Mouse (Mus musculus): ENCODE results near the gene Nyap1. TPM values are rescaled to one million over a fixed set of nuclear protein-coding genes. Genes with fewer than 3 reads are reported as not detected.

Nyap1 gene
- polyA plus RNA-seq, 1 experiment: 12.4 TPM

GRCm38 (mm10) chr5:137686127-137686790 lies 55.1 kb downstream of the Nyap1 start:
- TF ChIP-seq POLR2A (IDR thresholded peaks at IDR 0.05; ENCODE audit: insufficient read depth, low read length): no peak
- no peak for TF ChIP-seq EP300 (IDR thresholded peaks at IDR 0.05; ENCODE audit: insufficient read depth, low read depth, low read length)
- TF ChIP-seq CTCF (IDR thresholded peaks at IDR 0.05; ENCODE audit: low read depth, low read length): no peak

GRCm38 (mm10) chr5:137685653-137686052 lies 55.8 kb downstream of the Nyap1 start:
- no peak overlapping the region for H3K4me3 ChIP-seq (ENCODE audit: low read depth, low read length)
- no peaks in the 10 kb centered on the region for H3K27me3 ChIP-seq (ENCODE audit: control insufficient read depth, insufficient read depth, low read length, poor library complexity, severe bottlenecking)
- H3K9ac ChIP-seq (ENCODE audit: low read depth, poor library complexity, severe bottlenecking): no peak overlapping the region
- H3K4me1 ChIP-seq (ENCODE audit: control insufficient read depth, insufficient read depth, low read length): no peaks in the 10 kb centered on the region
- no peaks in the 10 kb centered on the region for H3K36me3 ChIP-seq (ENCODE audit: control insufficient read depth, insufficient read depth, low read length, poor library complexity, severe bottlenecking)
- no peak overlapping the region for H3K27ac ChIP-seq (ENCODE audit: insufficient read depth, low read length)
- no peaks in the 10 kb centered on the region for H3K9me3 ChIP-seq (replicated peaks; ENCODE audit: control insufficient read depth, insufficient read depth, low read length, poor library complexity, severe bottlenecking)
- no peak for TF ChIP-seq CTCF (IDR thresholded peaks at IDR 0.05; ENCODE audit: low read depth, low read length)
- no peak for TF ChIP-seq POLR2A (IDR thresholded peaks at IDR 0.05; ENCODE audit: insufficient read depth, low read length)
- TF ChIP-seq EP300 (IDR thresholded peaks at IDR 0.05; ENCODE audit: insufficient read depth, low read depth, low read length): no peak

More at GRCm38 (mm10) chr5:137686127-137686790, 55.1 kb downstream of the Nyap1 start:
- no peaks in the 10 kb centered on the region for H3K9me3 ChIP-seq (replicated peaks; ENCODE audit: control insufficient read depth, insufficient read depth, low read length, poor library complexity, severe bottlenecking)
- no peak overlapping the region for H3K27ac ChIP-seq (ENCODE audit: insufficient read depth, low read length)
- H3K4me3 ChIP-seq (ENCODE audit: low read depth, low read length): no peak overlapping the region
- H3K36me3 ChIP-seq (ENCODE audit: control insufficient read depth, insufficient read depth, low read length, poor library complexity, severe bottlenecking): no peaks in the 10 kb centered on the region
- no peak overlapping the region for H3K9ac ChIP-seq (ENCODE audit: low read depth, poor library complexity, severe bottlenecking)
- no peaks in the 10 kb centered on the region for H3K27me3 ChIP-seq (ENCODE audit: control insufficient read depth, insufficient read depth, low read length, poor library complexity, severe bottlenecking)
- H3K4me1 ChIP-seq (ENCODE audit: control insufficient read depth, insufficient read depth, low read length): no peaks in the 10 kb centered on the region

GRCm38 (mm10) chr5:137684294-137685123 lies 56.9 kb downstream of the Nyap1 start, which contains the start of gene Agfg2:
Gene Agfg2 (minus strand): TSS chr5:137684726.
- no peaks in the 10 kb centered on the region for H3K36me3 ChIP-seq (ENCODE audit: control insufficient read depth, insufficient read depth, low read length, poor library complexity, severe bottlenecking)
- TF ChIP-seq CTCF (IDR thresholded peaks at IDR 0.05; ENCODE audit: low read depth, low read length) (no peak), POLR2A (IDR thresholded peaks at IDR 0.05; ENCODE audit: insufficient read depth, low read length) (peak; percentile 25)
- H3K4me1 ChIP-seq (ENCODE audit: control insufficient read depth, insufficient read depth, low read length): no peaks in the 10 kb centered on the region
- peak within 1 kb of the TSS; percentile 87 for H3K9ac ChIP-seq (ENCODE audit: low read depth, poor library complexity, severe bottlenecking)
- peak within 1 kb of the TSS; percentile 89 for H3K4me3 ChIP-seq (ENCODE audit: low read depth, low read length)
- no peaks in the 10 kb centered on the region for H3K27me3 ChIP-seq (ENCODE audit: control insufficient read depth, insufficient read depth, low read length, poor library complexity, severe bottlenecking)
- no peak within 1 kb of the TSS for H3K27ac ChIP-seq (ENCODE audit: insufficient read depth, low read length)
- no peaks in the 10 kb centered on the region for H3K9me3 ChIP-seq (replicated peaks; ENCODE audit: control insufficient read depth, insufficient read depth, low read length, poor library complexity, severe bottlenecking)

DNA sequence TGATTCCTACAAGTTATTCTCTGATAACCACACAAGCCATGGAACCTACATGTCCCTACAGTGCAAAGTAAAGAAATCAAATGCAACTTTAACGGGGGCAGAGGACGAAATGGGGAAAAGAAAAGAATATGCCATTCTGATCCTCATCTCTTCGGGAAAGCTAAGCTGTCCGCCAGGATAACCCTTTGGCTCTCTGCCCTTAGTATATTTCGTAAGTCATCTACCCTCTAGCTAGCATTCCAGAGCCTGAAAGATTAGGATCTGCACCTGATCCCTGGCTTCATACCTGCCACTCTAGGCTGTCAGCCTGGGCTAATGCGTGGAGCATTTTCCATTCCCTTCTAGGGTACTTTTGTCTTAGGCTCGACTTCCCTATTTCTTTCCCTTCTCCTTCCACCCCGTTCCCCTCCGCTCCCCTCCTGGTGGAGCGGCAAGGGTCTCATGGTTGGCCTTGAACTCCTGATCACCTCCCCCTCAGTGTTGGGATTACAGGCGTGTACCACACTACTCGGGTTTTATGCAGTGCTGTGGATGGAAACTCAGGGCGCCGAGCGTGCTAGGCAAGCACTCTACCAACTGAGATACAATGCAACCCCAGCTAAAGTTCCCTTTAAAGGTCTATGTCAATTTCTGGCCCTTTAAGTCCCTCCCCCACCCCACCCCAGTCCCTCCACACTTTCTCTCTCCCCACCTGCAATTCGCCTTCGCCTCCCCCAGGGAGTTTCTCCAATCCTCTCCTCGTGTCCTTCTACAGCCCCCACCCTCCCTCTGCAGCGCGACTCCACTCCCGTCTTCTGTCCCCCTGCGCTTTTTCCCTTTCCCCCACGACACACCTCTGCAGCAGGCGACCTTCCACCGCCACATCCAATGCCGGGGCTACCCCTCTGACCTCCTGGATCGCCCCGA lies 57.8 kb downstream of the Nyap1 start:
- Histone ChIP-seq H3K9ac (ENCODE audit: low read depth, poor library complexity, severe bottlenecking) (peak overlapping the region; percentile 87), H3K27ac (ENCODE audit: insufficient read depth, low read length) (no peak overlapping the region), H3K36me3 (ENCODE audit: control insufficient read depth, insufficient read depth, low read length, poor library complexity, severe bottlenecking) (no peaks in the 10 kb centered on the region), H3K9me3 (replicated peaks; ENCODE audit: control insufficient read depth, insufficient read depth, low read length, poor library complexity, severe bottlenecking) (no peaks in the 10 kb centered on the region), H3K27me3 (ENCODE audit: control insufficient read depth, insufficient read depth, low read length, poor library complexity, severe bottlenecking) (no peaks in the 10 kb centered on the region), H3K4me3 (ENCODE audit: low read depth, low read length) (peak overlapping the region; percentile 89), H3K4me1 (ENCODE audit: control insufficient read depth, insufficient read depth, low read length) (no peaks in the 10 kb centered on the region)
- TF ChIP-seq CTCF (IDR thresholded peaks at IDR 0.05; ENCODE audit: low read depth, low read length) (no peak), POLR2A (IDR thresholded peaks at IDR 0.05; ENCODE audit: insufficient read depth, low read length) (no peak), EP300 (IDR thresholded peaks at IDR 0.05; ENCODE audit: insufficient read depth, low read depth, low read length) (no peak)

DNA sequence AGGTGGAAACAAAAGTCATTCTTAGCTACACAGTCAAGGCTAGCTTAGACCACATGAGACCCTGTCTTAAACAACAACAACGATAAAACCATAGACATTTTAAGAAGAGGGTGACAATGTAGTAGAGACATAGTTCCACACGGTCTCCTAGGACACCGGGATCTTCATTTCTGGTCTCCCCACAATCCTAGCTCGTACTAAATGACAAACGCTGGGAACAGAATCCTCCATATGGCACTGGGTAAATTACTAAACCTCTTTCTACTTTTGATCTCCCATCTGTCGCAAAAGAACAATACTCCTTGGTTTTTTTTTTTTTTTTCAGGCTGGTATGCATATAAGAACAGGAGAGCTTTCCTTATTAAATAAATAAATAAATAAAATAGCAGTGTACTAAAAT lies 58.9 kb downstream of the Nyap1 start:
- H3K27me3 ChIP-seq (ENCODE audit: control insufficient read depth, insufficient read depth, low read length, poor library complexity, severe bottlenecking): no peaks in the 10 kb centered on the region
- no peaks in the 10 kb centered on the region for H3K4me1 ChIP-seq (ENCODE audit: control insufficient read depth, insufficient read depth, low read length)
- H3K9ac ChIP-seq (ENCODE audit: low read depth, poor library complexity, severe bottlenecking): no peak overlapping the region
- no peak for TF ChIP-seq POLR2A (IDR thresholded peaks at IDR 0.05; ENCODE audit: insufficient read depth, low read length)
- no peak for TF ChIP-seq CTCF (IDR thresholded peaks at IDR 0.05; ENCODE audit: low read depth, low read length)
- TF ChIP-seq EP300 (IDR thresholded peaks at IDR 0.05; ENCODE audit: insufficient read depth, low read depth, low read length): no peak
- no peak overlapping the region for H3K27ac ChIP-seq (ENCODE audit: insufficient read depth, low read length)
- no peaks in the 10 kb centered on the region for H3K9me3 ChIP-seq (replicated peaks; ENCODE audit: control insufficient read depth, insufficient read depth, low read length, poor library complexity, severe bottlenecking)
- no peak overlapping the region for H3K4me3 ChIP-seq (ENCODE audit: low read depth, low read length)
- no peaks in the 10 kb centered on the region for H3K36me3 ChIP-seq (ENCODE audit: control insufficient read depth, insufficient read depth, low read length, poor library complexity, severe bottlenecking)

Other genes with a start within 250 kb of the Nyap1 start
- 14.4 and 15.0 TPM in 2 replicates for gene Pop7, start 239.1 kb downstream of the Nyap1 start, polyA plus RNA-seq (2011; ENCODE audit: insufficient read depth, insufficient read length, low read depth, missing spikeins)
- gene Gigyf1, start 223.1 kb downstream of the Nyap1 start, polyA plus RNA-seq (2011; ENCODE audit: insufficient read depth, insufficient read length, low read depth, missing spikeins): 33.5 and 37.9 TPM in 2 replicates
- not detected in 2 replicates for gene Epo, start 208.4 kb downstream of the Nyap1 start, polyA plus RNA-seq (2011; ENCODE audit: insufficient read depth, insufficient read length, low read depth, missing spikeins)
- gene Gnb2, start 208.1 kb downstream of the Nyap1 start, polyA plus RNA-seq (2011; ENCODE audit: insufficient read depth, insufficient read length, low read depth, missing spikeins): 208 and 237 TPM in 2 replicates
- gene Actl6b, start 188.1 kb downstream of the Nyap1 start, polyA plus RNA-seq (2011; ENCODE audit: insufficient read depth, insufficient read length, low read depth, missing spikeins): not detected in 2 replicates
- gene Tfr2, start 171.8 kb downstream of the Nyap1 start, polyA plus RNA-seq (2011; ENCODE audit: insufficient read depth, insufficient read length, low read depth, missing spikeins): 2.3 and 5.4 TPM in 2 replicates
- gene Mospd3, start 140.5 kb downstream of the Nyap1 start, polyA plus RNA-seq (2011; ENCODE audit: insufficient read depth, insufficient read length, low read depth, missing spikeins): 20.3 and 22.4 TPM in 2 replicates
- 49.2 and 60.6 TPM in 2 replicates for gene Pcolce, start 127.8 kb downstream of the Nyap1 start, polyA plus RNA-seq (2011; ENCODE audit: insufficient read depth, insufficient read length, low read depth, missing spikeins)
- gene Fbxo24, start 112.6 kb downstream of the Nyap1 start, polyA plus RNA-seq (2011; ENCODE audit: insufficient read depth, insufficient read length, low read depth, missing spikeins): 0.48 and 0.94 TPM in 2 replicates
- gene Lrch4, start 112.5 kb downstream of the Nyap1 start, polyA plus RNA-seq (2011; ENCODE audit: insufficient read depth, insufficient read length, low read depth, missing spikeins): 25.1 and 28.6 TPM in 2 replicates
- gene Gm20605, start 112.4 kb downstream of the Nyap1 start, polyA plus RNA-seq (2011; ENCODE audit: insufficient read depth, insufficient read length, low read depth, missing spikeins): 5.4 and 9.0 TPM in 2 replicates
- 5.0 and 7.9 TPM in 2 replicates for gene Sap25, start 100.3 kb downstream of the Nyap1 start, polyA plus RNA-seq (2011; ENCODE audit: insufficient read depth, insufficient read length, low read depth, missing spikeins)
- gene Irs3, start 95.9 kb downstream of the Nyap1 start, polyA plus RNA-seq (2011; ENCODE audit: insufficient read depth, insufficient read length, low read depth, missing spikeins): 1.2 and 1.5 TPM in 2 replicates
- 14.8 and 16.0 TPM in 2 replicates for gene Agfg2, start 56.9 kb downstream of the Nyap1 start, polyA plus RNA-seq (2011; ENCODE audit: insufficient read depth, insufficient read length, low read depth, missing spikeins)
- gene Tsc22d4, start 4.1 kb upstream of the Nyap1 start, polyA plus RNA-seq (2011; ENCODE audit: insufficient read depth, insufficient read length, low read depth, missing spikeins): 47.7 and 53.3 TPM in 2 replicates
- gene Ppp1r35, start 37.2 kb upstream of the Nyap1 start, polyA plus RNA-seq (2011; ENCODE audit: insufficient read depth, insufficient read length, low read depth, missing spikeins): 30.3 and 35.4 TPM in 2 replicates
- gene Mepce, start 46.0 kb upstream of the Nyap1 start, polyA plus RNA-seq (2011; ENCODE audit: insufficient read depth, insufficient read length, low read depth, missing spikeins): 21.6 and 24.8 TPM in 2 replicates
- 15.0 and 15.5 TPM in 2 replicates for gene Zcwpw1, start 46.2 kb upstream of the Nyap1 start, polyA plus RNA-seq (2011; ENCODE audit: insufficient read depth, insufficient read length, low read depth, missing spikeins)
- gene Pilra, start 94.7 kb upstream of the Nyap1 start, polyA plus RNA-seq (2011; ENCODE audit: insufficient read depth, insufficient read length, low read depth, missing spikeins): not detected in 2 replicates
- not detected in 2 replicates for gene Pilrb1, start 116.5 kb upstream of the Nyap1 start, polyA plus RNA-seq (2011; ENCODE audit: insufficient read depth, insufficient read length, low read depth, missing spikeins)
- not detected in 2 replicates for gene Pilrb2, start 130.2 kb upstream of the Nyap1 start, polyA plus RNA-seq (2011; ENCODE audit: insufficient read depth, insufficient read length, low read depth, missing spikeins)
- not detected in 2 replicates for gene Cyp3a13, start 180.0 kb upstream of the Nyap1 start, polyA plus RNA-seq (2011; ENCODE audit: insufficient read depth, insufficient read length, low read depth, missing spikeins)
- gene Gjc3, start 221.5 kb upstream of the Nyap1 start, polyA plus RNA-seq (2011; ENCODE audit: insufficient read depth, insufficient read length, low read depth, missing spikeins): not detected in 2 replicates
- gene Azgp1, start 239.9 kb upstream of the Nyap1 start, polyA plus RNA-seq (2011; ENCODE audit: insufficient read depth, insufficient read length, low read depth, missing spikeins): not detected in 2 replicates